Mouse (Mus musculus) retina, postnatal 1 day (tissue): Measurements from ENCODE around the gene Vav2.

Experiments used
- DNase-seq: peaks from one replicate; pipeline ENCODE4 v3.0.0-alpha.2; 2012

Vav2 gene

DNA sequence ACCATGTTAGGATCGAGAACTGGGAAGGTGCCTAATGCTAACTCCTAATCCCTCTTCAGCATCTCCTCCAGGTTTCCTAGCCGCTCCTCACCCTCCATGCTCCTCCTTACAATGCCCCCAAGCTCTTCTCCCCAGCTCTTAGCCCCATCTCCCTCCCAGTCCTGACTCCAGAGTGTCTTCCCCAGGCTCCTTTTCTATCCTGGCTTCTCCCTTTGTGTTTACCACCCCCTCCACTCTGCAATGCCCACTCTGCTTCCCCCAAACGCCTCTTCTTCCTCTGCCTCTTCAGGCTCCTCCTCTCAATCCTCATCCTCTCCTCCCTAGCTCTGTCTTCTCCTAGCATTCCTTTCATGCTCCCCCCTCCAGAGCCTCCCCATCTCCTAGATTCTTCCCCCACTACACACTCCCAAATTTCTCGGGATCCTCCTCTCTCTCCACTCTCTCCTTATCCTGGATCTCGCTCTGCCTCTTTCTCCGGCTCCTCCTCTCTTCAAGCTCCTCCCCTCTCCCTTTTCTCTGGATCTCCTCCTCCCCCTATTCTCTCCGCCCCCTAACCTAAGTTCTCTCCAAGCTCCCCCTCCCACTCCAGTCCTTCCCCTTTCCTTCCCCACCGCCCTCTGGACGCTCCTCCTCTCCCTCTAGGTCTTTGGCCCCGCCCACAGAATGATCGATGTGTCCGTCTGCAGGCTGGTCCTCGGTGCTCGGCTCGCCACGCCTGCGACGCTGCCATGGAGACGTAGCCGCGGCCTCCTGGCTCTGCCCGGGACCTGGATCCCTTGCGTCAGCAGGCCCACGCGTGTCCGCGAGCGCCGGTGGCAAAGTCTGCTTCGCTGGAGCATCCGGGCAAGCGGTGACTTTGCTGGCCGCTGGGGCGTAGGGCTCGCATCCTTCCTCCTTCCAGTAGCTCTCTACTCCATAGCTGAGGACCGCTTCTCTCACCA lies 15.2 kb upstream of the Vav2 start, which contains the start of gene Brd3os:
Gene Brd3os (plus strand): TSS at position 558 of the 941 bp plus-strand sequence.
- peak; percentile 100 for DNase-seq

DNA sequence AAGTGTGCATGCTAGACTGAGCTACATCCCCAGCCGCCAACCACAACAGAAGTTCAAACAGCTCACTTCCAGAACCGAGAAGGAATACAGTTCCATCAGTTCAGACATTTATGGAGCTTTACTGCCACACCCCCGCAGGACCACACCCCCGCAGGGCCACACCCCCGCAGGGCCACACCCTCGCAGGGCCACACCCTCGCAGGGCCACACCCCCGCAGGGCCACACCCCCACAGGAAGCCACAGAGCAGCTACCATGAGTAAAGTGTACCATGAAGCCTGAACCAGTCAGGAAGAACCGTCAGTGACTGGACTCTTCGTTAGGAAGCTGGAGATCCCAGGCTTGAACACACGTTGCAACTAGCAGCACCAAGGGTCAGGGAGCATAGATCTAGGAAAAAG lies 11.4 kb upstream of the Vav2 start:
- DNase-seq, result no peak

DNA sequence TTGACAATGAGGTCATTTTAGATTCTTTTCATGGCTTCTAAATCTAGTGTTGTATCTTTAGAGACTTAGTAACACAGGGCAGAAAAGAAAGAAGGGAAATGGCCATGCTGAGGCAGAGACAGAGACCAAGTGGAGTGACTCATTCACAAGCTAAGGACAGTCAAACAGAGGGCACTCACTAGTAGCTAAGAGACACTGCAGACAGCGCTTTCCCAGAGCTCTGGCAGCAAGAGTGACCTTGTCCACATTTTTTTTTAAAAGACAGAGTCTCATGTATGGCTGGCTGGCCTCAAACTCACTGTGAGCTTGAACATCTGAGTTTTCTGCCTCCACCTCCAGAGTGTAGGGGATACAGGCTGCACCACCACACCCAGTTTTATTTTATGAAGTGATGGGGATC lies 11.0 kb upstream of the Vav2 start:
- DNase-seq, result no peak

DNA sequence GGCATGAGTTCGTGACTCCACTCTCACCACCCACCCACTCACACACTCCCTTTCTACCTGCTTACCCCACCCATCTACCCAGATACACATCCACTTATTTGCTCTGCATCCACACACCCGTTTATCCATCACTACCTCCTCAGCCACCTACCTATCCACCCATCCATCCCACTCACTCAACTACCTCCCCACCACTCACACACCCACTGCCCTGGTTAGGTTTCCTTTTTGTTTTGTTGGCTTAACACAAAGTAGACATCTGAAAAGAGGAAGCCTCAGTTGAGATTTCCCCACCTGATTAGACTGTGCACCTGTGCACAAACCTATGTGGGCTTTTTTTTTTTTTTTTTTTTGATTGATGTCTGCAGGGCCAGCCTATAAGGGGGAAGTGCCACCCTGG lies 5.8 kb upstream of the Vav2 start:
- DNase-seq, result no peak

DNA sequence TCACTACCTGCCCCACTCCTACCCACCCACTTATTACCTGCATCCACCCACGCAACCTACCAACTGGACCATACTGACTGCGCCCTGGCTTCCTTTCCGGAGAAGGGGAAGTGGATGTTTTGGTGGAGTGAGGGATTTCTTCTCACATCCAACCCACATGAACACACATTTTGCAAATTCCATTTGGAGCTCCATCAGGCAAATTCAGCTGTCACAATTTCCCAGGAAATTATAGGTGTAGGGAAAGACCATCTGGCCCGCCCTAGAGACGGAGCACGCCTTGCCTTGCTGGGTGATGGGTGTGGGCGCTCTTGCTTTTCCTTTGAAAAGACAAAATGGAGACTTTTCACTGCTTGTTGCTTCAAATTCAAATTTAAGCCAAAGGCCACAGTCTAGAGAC lies 3.8 kb upstream of the Vav2 start:
- DNase-seq, result no peak

DNA sequence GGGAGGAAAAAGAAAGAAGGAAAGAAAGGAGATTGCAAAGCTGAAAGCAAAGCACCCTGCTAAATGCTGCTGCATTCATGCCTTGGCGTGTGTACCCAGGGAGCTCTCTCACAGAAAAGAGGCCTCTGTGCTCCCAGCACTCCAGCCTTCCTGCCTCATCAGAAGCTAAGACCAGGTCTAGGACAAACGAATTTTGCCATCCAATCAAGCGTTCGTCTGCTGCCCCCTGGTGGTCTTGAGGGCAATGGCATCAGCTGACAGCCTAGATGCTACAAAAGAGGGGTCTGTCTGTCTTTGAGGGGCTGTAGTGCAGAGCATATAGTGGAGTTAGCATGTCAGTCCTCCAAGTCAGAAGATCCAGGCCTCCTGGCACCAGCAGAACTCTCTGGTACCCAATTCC lies 1.2 kb upstream of the Vav2 start:
- DNase-seq, result peak; percentile 91

DNA sequence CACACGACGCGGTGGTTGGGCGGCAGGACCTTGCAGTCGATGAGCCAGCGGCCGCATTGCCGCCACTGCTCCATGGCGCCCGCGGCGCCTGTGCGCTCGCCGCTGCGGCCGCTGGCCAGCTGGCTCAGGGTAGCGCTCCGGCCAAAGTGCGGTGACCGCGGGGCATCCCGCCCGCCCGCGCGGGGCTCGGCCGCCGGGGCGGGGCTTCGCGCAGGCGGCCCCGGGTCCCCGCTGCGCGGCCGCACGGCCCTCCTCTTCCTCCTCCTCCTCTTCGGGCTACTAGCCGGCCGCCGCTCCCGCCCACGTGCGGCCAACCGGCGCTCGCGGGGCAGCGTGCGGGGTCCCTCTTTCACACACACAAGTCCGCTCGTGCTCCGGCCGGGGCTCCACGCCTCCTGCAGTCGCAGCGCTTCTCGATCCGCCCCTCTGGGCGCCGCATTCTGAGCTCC lies 403 bp downstream of the Vav2 start:
- no peak for DNase-seq

DNA sequence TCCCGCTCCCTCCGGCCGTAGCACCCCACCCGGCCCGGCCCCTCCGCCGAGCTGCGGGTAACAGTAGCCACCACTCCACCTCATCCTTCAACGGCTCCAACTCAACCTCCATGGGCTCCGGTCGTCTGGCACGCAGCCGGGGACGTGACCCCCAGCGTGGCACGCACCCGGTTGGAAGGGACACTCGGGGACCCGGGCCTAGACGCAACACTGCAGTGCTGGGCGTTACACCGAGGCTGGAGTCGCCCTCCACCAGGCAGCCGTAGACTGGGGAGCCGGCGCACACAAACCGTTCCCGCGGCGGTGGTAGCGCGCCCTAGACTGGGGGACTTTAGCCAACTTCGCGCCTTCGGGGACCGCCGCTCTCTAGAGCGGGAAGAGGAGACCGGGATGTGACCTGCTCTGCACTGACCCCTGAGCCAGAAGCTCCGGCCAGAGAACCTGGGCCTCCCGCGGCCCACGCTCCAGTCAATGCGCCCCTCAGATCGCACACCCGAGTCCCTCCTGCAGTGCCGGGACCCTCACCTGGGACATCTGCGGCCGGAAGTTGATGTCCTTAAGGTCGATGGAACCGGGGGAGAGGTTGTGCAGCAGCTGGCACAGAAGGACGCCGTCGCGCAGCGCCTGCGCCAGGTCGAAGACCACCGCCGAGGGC lies 955 bp downstream of the Vav2 start:
- peak; percentile 56 for DNase-seq

DNA sequence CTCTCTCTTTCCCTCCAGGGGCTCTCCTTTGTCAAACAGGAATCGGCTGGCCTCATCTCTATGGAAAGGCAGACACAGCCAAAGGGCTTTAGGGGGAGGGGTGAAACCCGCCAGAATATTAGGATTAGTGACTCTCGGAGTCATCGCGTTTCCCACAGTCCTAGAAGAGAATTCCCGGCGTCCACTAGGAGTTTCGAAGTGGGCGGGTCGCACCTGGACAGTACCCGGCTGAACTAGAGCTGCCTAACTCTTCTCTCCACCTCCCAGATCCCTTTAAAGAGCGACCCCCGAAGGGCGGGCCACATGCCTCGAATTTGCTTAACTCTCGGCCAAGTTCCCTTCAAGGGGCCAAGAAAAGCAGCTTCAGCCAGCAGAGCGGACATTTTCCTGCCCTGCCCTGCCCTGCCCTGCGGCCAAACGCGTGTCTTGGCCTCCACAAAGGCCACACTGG lies 1.6 kb downstream of the Vav2 start:
- DNase-seq, result peak; percentile 70

DNA sequence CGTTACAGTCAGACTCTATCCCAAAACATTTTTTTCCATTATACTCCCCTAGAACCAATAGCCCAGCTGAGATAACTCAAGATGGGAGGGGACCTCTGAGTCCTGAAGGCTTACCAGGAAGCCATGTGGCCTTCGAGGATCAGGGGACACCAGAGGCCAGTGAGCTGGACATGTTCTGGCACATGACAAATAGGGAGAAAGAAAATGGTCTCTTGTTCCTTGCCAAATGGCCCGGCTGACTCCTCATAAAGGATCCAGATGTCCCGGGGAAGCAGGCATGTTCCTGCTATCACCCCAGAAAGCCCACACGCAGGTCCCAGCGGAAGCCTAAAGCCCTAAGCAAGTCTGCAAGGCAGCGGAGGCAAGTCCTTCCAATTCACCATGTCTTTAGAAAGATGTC lies 3.2 kb downstream of the Vav2 start:
- no peak for DNase-seq

DNA sequence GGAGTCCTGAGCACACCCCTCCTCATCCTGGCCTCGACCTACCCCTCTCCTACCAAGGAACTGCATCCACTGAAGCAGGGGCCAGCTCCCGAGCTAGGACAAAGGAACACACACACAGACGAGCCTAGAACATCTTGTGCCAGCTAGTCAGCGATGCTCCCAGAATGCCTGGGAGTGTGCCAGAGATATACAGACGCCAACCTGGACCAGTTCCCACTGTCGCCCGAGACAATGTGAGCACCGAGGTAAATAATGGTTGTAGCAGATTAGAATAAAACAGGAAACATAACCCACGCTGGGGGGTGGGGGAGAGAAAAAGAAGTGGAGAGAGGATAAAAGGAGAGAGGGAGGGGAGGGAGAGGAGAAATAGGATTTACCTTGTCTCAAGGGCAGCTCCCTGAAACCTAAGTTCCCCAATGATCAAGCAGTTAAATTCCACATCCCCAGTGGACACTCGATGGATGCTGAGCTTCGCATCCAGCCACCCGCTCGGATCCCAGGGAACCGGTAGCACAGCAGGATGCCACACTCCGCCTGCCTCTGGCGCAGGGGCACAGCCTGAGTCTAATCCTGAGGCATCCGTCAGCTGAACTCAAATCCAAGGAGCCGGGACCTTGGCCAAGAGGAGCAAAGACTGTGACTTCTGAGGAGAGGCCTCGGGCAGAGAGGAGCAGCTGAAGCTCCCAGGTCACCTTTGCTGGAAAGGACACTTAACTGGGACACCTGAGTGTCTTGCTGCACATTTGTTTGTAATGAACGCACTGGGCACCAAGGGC lies 5.4 kb downstream of the Vav2 start:
- DNase-seq, result no peak

DNA sequence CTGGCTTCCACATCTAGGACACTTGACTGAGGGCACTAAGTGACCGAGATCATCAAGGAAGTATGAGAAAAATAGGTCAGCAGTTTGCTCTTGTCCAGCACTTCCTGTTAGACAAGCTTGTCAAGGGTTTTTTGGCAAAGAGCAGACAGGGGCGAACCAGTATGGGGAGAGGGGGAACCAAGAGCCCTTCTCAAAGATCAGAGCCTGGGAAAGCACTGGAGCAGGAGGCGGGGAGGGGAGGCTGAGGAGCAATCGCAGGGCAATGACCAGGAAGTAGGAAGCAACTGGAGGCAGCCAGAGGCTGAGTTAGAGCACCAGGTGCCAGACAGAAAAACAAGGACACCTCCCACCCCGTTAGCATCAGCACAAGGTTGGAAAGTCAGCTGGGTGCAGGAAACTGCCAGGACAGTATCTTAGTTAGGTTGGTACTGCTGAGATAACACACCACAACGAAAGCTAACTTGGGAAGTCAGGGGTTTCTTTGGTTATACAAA lies 8.2 kb downstream of the Vav2 start:
- no peak for DNase-seq

DNA sequence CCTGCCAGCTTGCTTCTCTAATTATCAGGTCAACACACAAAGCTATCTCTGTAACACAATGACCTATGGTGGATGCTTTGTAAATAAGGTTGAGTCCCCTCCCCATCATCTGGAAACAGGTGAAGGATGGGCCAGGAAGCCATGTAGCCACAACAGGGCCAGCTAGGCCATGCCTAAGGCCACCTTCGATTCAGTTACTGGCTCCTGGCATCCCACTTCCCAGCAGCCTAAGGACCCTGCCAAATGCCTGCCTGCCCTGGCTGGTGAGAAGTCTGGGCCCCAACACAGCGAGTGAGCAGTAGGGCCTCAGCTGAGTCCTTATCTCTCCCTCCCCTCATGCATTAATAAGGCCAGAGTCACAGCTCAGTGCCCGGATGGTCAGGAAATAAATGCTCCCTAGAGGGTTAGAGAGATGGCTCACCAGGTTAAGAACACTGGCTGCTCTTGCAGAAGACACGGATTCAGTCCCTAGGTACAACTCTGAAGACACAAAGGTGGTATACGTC lies 9.1 kb downstream of the Vav2 start:
- no peak for DNase-seq

DNA sequence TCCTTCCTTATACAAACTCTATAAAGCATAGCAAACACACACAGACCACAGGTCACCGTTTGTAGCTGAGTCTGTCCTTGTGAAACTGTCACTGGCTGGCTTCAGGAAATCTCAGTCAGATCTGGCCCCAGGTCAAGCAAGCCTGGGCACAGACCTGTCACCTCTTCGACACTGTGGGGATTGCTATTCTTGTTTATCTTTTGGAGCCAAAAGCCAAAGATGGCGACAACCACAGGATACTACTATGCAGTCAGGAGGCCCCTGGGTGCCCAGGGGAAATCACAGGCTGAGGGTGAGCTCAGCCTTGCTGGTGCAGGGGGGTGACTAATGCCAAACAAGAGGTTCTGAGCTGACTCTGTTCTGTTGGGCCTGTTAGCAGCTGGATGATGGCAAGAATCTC lies 10.4 kb downstream of the Vav2 start:
- DNase-seq, result no peak

DNA sequence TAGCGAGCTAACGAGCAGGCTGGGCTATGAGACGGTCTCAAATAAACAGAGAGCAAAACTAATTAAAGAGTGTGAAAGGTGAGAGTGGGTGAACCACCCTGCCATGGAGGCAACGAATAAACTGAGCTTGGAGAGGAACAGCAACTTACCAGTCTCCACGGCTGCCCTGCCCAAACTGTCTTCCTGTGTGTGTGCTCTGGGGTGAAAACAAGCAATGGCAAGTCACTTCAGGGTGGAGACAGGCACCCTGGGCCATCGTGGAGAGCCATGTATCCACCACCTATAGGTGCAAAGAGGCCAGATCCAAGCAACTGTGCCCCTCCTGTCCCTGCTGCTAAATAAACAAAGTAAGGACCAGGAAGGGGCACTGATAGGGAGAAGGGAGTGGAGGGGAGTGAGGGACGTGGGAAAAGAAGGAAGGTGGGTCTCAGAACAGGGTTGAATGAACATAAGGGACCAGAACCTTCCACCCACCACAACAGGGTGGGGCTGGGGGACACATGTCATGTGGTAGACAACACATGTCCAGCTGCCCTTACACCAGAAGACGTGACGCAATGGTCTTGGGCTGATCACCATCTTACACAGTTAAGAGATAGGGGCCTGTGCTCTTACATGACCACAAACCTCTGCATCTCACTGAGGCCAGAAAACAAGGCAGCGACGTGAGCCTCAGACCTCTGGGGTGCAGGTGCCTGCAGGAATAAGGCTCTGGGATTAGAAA lies 11.6 kb downstream of the Vav2 start:
- no peak for DNase-seq

DNA sequence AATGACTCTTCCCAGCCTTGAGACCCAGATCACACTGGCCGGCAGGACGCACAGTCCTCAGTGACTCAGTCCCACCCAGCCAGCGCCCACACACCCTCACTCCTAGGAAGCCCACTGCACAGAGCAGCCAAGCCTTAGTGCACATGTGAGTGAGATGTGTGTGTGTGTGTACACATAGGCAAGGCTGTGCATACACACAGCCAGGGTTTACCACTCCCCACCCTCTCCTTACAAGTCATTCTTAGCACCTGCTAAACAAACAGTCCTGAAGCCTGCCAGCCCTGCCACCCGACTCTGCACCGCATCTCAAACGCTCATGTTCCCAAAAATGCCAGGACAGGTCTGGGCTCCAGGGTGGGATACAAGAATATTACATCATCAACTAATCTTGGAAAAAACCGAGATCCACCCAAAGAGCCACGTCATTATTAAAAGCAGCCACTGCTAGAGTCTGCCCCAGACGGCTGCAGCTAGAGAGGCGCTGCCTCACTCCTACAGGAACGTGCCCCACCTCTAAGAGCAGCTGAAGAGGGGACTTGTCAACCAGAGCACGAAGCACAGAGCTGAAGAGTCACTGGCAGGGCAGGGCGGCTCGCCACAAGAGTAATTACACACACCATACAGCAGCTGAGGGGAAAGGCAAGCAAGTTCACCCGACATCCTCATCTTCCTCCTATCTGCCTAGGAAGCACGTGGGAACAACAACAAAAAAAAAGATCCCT lies 12.7 kb downstream of the Vav2 start:
- DNase-seq, result peak; percentile 39

DNA sequence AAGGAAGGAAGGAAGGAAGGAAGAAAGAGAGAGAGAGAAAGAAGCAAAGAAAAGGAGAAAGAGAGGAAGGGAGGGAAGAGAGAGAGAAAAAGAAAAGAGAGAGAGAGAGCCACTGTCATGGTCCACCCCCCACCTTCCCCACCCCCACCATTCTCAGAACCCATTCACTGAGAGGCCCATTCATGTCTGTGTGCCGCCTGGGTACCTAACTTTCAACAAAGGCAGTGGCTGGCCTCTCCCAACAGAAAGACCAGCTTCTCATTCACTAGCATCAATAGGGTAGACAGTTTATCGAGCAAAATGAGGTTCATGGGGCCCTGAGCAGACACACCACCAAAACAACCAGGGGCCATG lies 13.3 kb downstream of the Vav2 start:
- DNase-seq, result no peak

DNA sequence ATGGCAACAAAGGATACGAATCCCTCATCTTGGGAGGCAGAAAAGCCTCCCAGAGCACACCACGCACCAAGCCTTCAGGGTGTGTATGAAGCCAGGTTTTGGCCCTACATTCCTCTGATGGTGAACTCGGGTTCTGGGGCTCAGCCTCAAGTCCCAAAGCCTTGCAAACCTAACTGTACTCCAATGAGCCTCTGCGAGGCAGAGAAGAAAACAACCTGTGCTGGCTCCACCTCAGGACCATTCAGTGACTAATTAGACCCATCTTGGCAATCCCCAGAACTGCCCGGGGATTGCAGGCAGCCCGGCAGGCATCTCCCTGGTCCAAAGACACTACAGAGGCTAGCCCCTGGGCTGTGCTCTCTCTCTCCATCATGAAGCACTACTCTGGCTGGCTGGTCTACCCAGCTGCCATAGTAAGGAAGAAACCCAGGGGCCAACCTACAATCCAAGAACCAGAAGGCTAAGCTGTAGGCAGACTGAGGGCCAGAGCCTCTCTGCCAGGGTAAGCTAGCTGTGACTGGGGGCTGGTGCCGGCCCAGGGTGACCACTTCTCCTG lies 14.5 kb downstream of the Vav2 start:
- no peak for DNase-seq

DNA sequence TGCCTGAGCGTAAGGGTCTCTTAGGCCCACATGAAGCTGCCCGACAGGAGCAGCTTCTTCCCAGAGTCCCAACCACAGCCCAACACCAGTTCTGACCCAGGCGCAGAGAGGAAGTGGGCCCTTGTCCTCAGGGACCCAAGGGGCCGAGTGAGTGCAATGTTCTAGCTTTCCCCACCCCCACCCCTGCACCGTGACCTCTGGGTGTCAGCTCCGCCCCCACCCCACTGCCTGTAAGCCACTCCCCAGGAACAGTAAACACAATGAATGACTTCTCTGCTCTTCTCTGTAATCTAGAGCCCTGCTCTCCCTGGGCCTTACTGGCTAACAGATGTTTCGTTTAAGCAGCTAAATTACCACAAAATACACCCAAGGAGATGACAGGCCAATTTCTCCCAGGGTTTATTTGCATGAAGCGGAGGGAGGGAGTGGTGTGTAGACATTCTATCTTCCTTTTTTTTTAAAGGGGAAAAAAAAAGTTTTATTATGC lies 15.1 kb downstream of the Vav2 start:
- DNase-seq, result peak; percentile 43

DNA sequence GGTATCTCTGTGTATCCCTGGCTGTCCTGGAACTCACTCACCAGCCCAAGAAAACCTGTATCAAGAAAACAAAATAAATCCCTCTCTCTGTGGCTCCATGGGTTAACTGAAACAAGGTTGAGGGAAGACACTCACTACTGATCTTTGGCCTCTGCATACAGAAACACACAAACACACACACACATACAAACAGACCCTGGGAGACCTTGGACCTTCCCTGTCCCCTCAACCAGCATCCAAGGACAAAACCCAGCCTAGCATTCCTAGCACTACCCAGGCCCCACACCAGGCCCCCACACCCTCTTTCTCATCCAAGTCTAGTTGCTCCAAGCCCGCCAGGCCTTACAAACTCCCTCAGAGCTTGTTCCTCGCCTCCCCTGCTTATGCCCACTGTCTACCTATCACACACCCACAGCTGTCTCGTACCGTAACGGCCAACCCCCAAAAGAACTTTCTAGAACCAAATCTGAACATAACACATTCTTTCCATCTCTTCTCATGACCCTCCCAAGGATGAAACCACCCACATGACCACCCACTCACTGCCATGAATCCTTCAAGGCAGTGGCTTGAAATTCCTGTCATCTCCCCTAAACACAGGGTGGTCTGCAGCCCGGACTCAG lies 16.2 kb downstream of the Vav2 start:
- peak; percentile 1 for DNase-seq

DNA sequence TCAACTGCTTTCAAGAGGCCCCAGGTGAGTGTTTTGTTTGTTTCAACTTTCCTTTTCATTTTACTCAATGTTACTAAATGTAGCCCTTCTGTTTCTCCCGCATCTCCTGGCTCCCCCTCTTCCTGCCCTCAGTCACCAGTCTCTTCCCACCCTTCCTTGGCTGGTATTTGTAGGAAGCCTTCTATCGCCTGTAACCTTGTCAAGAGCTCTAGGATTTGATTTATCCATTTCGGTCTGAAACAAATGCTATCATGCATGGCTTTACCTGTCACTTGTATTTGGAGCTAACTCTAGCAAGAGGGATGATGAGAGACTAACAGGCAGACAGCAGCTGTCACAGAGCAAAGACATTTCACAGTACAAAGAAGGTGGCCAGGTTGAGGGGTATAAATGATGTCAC lies 18.6 kb downstream of the Vav2 start:
- DNase-seq, result no peak
